Mouse (Mus musculus) ovary, adult 2 months (tissue): Measurements from ENCODE around the gene Gm10715. TPM values are rescaled to one million over a fixed set of nuclear protein-coding genes. Genes with fewer than 3 reads are reported as not detected.

Source experiments
- polyA plus RNA-seq: library from polyadenylated mRNA; depleted of rRNA; stranded (reverse); fragments of >200 nt; gene quantifications from 2 replicates; pipeline ENCODE4 v1.2.3, GENCODE M21; 2012; rRNA removed

Gene Gm10715
- polyA plus RNA-seq, result not detected in 2 replicates

DNA sequence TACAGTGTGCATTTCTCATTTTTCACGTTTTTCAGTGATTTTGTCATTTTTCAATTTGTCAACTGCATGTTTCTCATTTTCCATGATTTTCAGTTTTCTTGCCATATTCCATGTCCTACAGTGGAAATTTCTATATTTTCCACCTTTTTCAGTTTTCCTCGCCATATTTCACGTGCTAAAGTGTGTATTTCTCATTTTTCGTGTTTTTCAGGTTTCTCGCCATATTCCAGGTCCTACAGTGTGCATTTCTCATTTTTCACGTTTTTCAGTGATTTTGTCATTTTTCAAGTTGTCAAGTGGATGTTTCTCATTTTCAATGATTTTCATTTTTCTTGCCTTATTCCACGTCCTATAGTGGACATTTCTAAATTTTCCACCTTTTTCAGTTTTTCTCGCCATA lies at the start of gene Gm10715:
Gene Gm10715, plus strand, starts transcription at position 301 of the 400 bp plus-strand sequence.

DNA sequence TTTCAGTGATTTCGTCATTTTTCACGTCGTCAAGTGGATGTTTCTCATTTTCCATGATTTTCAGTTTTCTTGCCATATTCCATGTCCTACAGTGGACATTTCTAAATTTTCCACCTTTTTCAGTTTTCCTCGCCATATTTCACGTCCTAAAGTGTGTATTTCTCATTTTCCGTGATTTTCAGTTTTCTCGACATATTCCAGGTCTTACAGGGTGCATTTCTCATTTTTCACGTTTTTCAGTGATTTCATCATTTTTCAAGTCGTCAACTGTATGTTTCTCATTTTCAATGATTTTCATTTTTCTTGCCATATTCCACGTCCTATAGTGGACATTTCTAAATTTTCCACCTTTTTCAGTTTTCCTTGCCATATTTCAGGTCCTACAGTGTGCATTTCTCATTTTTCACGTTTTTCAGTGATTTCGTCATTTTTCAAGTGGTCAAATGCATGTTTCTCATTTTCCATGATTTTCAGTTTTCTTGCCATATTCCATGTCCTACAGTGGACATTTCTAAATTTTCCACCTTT lies 36.2 kb upstream of the Gm10715 start, which contains the start of gene Gm10722:
Gene Gm10722, plus strand, starts transcription at position 478 of the 528 bp plus-strand sequence.

DNA sequence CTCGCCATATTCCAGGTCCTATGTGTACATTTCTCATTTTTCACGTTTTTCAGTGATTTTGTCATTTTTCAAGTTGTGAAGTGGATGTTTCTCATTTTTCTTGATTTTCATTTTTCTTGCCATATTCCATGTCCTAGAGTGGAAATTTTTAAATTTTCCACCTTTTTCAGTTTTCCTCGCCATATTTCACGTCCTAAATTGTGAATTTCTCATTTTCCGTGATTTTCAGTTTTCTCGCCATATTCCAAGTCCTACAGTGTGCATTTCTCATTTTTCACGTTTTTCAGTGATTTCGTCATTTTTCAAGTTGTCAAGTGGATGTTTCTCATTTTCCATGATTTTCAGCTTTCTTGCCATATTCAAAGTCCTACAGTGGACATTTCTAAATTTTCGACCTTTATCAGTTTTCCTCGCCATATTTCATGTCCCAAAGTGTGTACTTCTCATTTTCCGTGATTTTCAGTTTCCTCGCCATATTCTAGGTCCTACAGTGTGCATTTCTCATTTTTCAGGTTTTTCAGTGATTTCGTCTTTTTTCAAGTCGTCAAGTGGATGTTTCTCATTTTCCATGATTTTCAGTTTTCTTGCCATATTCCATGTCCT lies 33.8 kb upstream of the Gm10715 start, which contains the start of gene Gm11168:
Gene Gm11168, plus strand, starts transcription at position 553 of the 603 bp plus-strand sequence.

DNA sequence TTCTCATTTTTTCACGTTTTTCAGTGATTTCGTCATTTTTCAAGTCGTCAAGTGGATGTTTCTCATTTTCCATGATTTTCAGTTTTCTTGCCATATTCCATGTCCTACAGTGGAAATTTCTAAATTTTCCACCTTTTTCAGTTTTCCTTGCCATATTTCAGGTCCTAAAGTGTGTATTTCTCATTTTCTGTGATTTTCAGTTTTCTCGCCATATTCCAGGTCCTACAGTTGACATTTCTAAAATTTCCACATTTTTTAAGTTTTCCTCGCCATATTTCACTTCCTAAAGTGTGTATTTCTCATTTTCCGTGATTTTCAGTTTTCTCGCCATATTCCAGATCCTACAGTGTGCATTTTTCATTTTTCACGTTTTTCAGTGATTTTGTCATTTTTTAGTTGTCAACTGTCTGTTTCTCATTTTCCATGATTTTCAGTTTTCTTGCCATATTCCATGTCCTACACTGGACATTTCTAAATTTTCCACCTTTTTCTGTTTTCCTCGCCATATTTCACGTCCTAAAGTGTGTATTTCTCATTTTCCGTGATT lies 23.9 kb upstream of the Gm10715 start, which contains the start of gene Gm10721:
Gene Gm10721, plus strand, starts transcription at position 408 of the 547 bp plus-strand sequence.

DNA sequence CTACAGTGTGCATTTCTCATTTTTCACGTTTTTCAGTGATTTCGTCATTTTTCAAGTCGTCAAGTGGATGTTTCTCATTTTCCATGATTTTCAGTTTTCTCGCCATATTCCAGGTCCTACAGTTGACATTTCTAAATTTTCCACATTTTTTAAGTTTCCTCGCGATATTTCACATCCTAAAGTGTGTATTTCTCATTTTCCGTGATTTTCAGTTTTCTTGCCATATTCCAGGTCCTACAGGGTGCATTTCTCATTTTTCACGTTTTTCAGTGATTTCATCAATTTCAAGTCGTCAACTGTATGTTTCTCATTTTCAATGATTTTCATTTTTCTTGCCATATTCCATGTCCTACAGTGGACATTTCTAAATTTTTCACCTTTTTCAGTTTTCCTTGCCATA lies 21.3 kb upstream of the Gm10715 start, which contains the start of gene Gm10720:
Gene Gm10720, plus strand, starts transcription at position 301 of the 400 bp plus-strand sequence.

DNA sequence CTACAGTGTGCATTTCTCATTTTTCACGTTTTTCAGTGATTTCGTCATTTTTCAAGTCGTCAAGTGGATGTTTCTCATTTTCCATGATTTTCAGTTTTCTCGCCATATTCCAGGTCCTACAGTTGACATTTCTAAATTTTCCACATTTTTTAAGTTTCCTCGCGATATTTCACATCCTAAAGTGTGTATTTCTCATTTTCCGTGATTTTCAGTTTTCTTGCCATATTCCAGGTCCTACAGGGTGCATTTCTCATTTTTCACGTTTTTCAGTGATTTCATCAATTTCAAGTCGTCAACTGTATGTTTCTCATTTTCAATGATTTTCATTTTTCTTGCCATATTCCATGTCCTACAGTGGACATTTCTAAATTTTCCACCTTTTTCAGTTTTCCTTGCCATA lies 19.6 kb upstream of the Gm10715 start, which contains the start of gene Gm10719:
Gene Gm10719, plus strand, starts transcription at position 301 of the 400 bp plus-strand sequence.

DNA sequence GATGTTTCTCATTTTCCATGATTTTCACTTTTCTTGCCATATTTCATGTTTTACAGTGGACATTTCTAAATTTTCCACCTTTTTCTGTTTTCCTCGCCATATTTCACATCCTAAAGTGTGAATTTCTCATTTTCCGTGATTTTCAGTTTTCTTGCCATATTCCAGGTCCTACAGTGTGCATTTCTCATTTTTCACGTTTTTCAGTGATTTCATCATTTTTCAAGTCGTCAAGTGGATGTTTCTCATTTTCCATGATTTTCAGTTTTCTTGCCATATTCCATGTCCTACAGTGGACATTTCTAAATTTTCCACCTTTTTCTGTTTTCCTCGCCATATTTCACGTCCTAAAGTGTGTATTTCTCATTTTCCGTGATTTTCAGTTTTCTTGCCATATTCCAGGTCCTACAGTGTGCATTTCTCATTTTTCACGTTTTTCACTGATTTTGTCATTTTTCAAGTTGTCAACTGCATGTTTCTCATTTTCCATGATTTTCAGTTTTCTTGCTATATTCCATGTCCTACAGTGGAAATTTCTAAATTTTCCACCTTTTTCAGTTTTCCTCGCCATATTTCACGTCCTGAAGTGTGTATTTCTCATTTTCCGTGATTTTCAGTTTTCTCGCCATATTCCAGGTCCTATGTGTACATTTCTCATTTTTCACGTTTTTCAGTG lies 13.2 kb upstream of the Gm10715 start, which contains the start of gene Gm10718:
Gene Gm10718, plus strand, starts transcription at position 236 of the 673 bp plus-strand sequence.

DNA sequence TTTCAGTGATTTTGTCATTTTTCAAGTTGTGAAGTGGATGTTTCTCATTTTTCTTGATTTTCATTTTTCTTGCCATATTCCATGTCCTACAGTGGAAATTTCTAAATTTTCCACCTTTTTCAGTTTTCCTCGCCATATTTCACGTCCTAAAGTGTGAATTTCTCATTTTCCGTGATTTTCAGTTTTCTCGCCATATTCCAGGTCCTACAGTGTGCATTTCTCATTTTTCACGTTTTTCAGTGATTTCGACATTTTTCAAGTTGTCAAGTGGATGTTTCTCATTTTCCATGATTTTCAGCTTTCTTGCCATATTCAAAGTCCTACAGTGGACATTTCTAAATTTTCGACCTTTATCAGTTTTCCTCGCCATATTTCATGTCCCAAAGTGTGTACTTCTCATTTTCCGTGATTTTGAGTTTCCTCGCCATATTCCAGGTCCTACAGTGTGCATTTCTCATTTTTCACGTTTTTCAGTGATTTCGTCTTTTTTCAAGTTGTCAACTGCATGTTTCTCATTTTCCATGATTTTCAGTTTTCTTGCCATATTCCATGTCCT lies 11.7 kb upstream of the Gm10715 start, which contains the start of gene Gm10717:
Gene Gm10717, plus strand, starts transcription at position 506 of the 556 bp plus-strand sequence.

DNA sequence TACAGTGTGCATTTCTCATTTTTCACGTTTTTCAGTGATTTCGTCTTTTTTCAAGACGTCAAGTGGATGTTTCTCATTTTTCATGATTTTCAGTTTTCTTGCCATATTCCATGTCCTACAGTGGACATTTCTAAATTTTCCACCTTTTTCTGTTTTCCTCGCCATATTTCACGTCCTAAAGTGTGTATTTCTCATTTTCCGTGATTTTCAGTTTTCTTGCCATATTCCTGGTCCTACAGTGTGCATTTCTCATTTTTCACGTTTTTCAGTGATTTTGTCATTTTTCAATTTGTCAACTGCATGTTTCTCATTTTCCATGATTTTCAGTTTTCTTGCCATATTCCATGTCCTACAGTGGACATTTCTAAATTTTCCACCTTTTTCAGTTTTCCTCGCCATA lies 2.4 kb upstream of the Gm10715 start, which contains the start of gene Gm17535:
Gene Gm17535, plus strand, starts transcription at position 301 of the 400 bp plus-strand sequence.

Other genes with a start within 250 kb of the Gm10715 start
- not detected in 2 replicates for gene Gm10722, start 36.0 kb upstream of the Gm10715 start, polyA plus RNA-seq
- gene Gm11168, start 33.5 kb upstream of the Gm10715 start, polyA plus RNA-seq, result not detected in 2 replicates
- not detected in 2 replicates for gene Gm10721, start 23.7 kb upstream of the Gm10715 start, polyA plus RNA-seq
- not detected in 2 replicates for gene Gm10720, start 21.2 kb upstream of the Gm10715 start, polyA plus RNA-seq
- gene Gm10719, start 19.5 kb upstream of the Gm10715 start, polyA plus RNA-seq, result not detected in 2 replicates
- gene Gm10718, start 13.3 kb upstream of the Gm10715 start, polyA plus RNA-seq, result not detected in 2 replicates
- gene Gm10717, start 11.5 kb upstream of the Gm10715 start, polyA plus RNA-seq, result not detected in 2 replicates
- not detected in 2 replicates for gene Gm17535, start 2.3 kb upstream of the Gm10715 start, polyA plus RNA-seq